Mouse (Mus musculus) limb, embryonic 13.5 days (tissue): Measurements from ENCODE around the gene Btbd3. TPM values are rescaled to one million over a fixed set of nuclear protein-coding genes. Genes with fewer than 3 reads are reported as not detected.

Source experiments
- ATAC-seq: fragments of 200-750 bp; cut with Nextera tagmentation; 2 replicates; pipeline ENCODE4 v1.8.0; 2017; ENCODE audit warnings: low read depth, moderate number of reproducible peaks, moderate TSS enrichment; ENCODE audit not compliant: low FRiP score
- H3K27ac ChIP-seq: fragments of 300-500 bp; sonication (generic); 2 replicates; pipeline ENCODE4 v1.5.1; 2015; ENCODE audit warnings: inconsistent platforms, mild to moderate bottlenecking, moderate library complexity
- H3K27me3 ChIP-seq: fragments of 300-500 bp; sonication (generic); 2 replicates; pipeline ENCODE4 v1.6.1; 2015; ENCODE audit warnings: mild to moderate bottlenecking, inconsistent platforms
- H3K36me3 ChIP-seq: fragments of 300-500 bp; sonication (generic); 2 replicates; pipeline ENCODE4 v1.6.1; 2015; ENCODE audit warnings: inconsistent platforms, mild to moderate bottlenecking, moderate library complexity
- H3K4me1 ChIP-seq: fragments of 300-500 bp; sonication (generic); 2 replicates; pipeline ENCODE4 v1.6.1; 2015; ENCODE audit warnings: inconsistent platforms
- H3K4me2 ChIP-seq: fragments of 300-500 bp; sonication (generic); replicated peaks from 2 replicates; pipeline ENCODE4 v1.6.1; 2015; ENCODE audit warnings: inconsistent platforms, mild to moderate bottlenecking, moderate library complexity
- H3K4me3 ChIP-seq: fragments of 300-500 bp; sonication (generic); 2 replicates; pipeline ENCODE4 v1.5.1; 2015; ENCODE audit warnings: moderate library complexity, mild to moderate bottlenecking, inconsistent platforms
- H3K9ac ChIP-seq: fragments of 300-500 bp; sonication (generic); 2 replicates; pipeline ENCODE4 v1.6.1; 2015; ENCODE audit warnings: mild to moderate bottlenecking, inconsistent platforms
- H3K9me3 ChIP-seq: fragments of 300-500 bp; sonication (generic); 2 replicates; pipeline ENCODE4 v1.6.1; 2016; ENCODE audit warnings: inconsistent platforms
- WGBS: fragments of 180-500 bp; shearing (Covaris S2); methylation state at CpG from one replicate; pipeline ENCODE4 v1.1.7; 2015; 5-methylcytosine and 5-hydroxymethylcytosine counted together
- polyA plus RNA-seq: library from polyadenylated mRNA; unstranded; fragments of >200 nt; fragmentation: Nextera tagmentation; extraction: Ambion mirVana; gene quantifications from 2 replicates; pipeline ENCODE4 v1.2.1, GENCODE M21; 2015

The Btbd3 gene
- polyA plus RNA-seq, 1 experiment from 2014 or later, result 23.5 TPM

GRCm38 (mm10) chr2:138337886-138338494 lies 81.6 kb downstream of the Btbd3 start:
- no peaks in the 10 kb centered on the region for H3K27me3 ChIP-seq
- peaks cover 7% of the 10 kb centered on the region; the same call in 1 of the 2 replicates for H3K4me1 ChIP-seq
- H3K36me3 ChIP-seq, result no peaks in the 10 kb centered on the region
- 80% methylated on average over 6 of the region's 6 CpGs for WGBS
- H3K4me3 ChIP-seq, result no peak overlapping the region
- H3K9ac ChIP-seq, result no peak overlapping the region
- no peaks in the 10 kb centered on the region for H3K9me3 ChIP-seq
- ATAC-seq, result no peak
- no peak overlapping the region for H3K4me2 ChIP-seq
- H3K27ac ChIP-seq, result no peak overlapping the region

DNA sequence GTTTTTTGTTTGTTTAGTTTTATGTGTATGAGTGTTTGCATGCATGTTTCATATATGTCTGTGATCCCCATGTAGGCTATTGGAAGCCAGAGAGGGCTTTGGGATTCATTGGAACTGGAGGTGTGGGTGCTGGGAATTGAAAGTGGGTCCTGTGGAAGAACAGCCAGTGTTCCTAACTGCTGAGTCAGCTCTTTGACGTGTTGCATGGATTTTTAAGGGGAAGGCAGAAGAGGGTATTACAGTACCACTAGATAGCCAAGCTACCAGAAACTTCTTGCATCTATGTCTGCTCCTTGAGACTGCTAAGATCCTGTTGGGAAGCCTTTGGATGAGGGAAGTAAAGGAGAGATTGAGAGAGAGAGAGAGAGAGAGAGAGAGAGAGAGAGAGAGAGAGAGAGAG lies 82.2 kb downstream of the Btbd3 start:
- H3K36me3 ChIP-seq, result no peaks in the 10 kb centered on the region
- ATAC-seq, result no peak
- no peak overlapping the region for H3K27ac ChIP-seq
- no peak overlapping the region for H3K4me2 ChIP-seq
- 74% methylated on average over 1 of the region's 1 CpGs for WGBS
- H3K4me3 ChIP-seq, result no peak overlapping the region
- no peak overlapping the region for H3K9ac ChIP-seq
- peaks cover 7% of the 10 kb centered on the region; the same call in 1 of the 2 replicates for H3K4me1 ChIP-seq
- no peaks in the 10 kb centered on the region for H3K9me3 ChIP-seq
- H3K27me3 ChIP-seq, result no peaks in the 10 kb centered on the region

GRCm38 (mm10) chr2:138355366-138355765 lies 99.0 kb downstream of the Btbd3 start:
- H3K9me3 ChIP-seq, result no peaks in the 10 kb centered on the region
- ATAC-seq, result no peak
- WGBS, result 83% methylated on average over 3 of the region's 3 CpGs

DNA sequence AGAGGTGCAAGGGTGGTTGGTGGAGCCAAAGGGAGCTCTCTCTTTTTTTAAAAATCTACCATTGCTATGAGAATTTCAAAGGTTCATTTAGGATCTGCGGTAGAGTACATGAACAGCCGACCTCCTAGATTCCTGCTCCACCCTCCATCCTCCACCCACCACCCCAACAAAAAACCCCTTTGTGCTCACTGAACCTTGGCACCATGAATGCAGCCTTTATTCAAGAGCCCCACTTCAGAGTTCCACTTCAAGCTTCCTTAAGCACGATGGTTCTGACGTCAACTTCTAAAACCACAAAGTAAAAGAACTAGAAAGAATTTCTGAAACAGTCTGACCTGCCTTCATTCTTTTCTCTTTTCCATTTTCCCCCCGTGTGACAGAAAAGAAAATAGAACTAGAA lies 106.1 kb downstream of the Btbd3 start:
- Histone ChIP-seq H3K4me2 (no peak overlapping the region), H3K27ac (peak overlapping the region; percentile 83), H3K36me3 (no peaks in the 10 kb centered on the region), H3K9me3 (no peaks in the 10 kb centered on the region), H3K27me3 (no peaks in the 10 kb centered on the region), H3K9ac (no peak overlapping the region), H3K4me1 (peaks cover 6% of the 10 kb centered on the region; the same call in 1 of the 2 replicates), H3K4me3 (no peak overlapping the region)
- WGBS, result 49% methylated on average over 5 of the region's 5 CpGs
- peak; percentile 79 for ATAC-seq

More at GRCm38 (mm10) chr2:138355366-138355765, 99.0 kb downstream of the Btbd3 start:
- Histone ChIP-seq H3K4me3 (no peak overlapping the region), H3K27me3 (no peaks in the 10 kb centered on the region), H3K4me2 (no peak overlapping the region), H3K4me1 (peaks cover 9% of the 10 kb centered on the region; the same call in 1 of the 2 replicates), H3K36me3 (no peaks in the 10 kb centered on the region), H3K9ac (no peak overlapping the region), H3K27ac (no peak overlapping the region)

DNA sequence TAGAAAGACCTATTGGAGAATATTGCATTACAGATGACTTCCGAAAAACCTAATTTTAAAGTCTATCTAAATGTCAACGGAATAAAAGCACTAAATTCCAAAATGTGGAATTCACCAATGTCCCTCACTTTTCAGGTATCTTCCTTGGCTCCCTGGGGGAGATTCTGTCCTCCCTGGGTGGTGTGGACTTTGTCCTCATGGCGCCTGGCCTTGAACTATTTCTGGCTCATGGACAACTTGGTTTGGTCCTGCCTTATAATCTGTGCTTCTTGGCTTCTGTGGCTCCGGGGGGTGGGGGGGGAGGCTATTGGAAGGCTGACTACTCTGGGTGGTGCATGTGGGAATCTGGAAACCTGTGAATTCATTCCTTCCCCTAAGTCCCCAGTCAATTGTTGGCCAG lies 109.0 kb downstream of the Btbd3 start:
- WGBS, result 80% methylated on average over 4 of the region's 4 CpGs
- Histone ChIP-seq H3K27me3 (no peaks in the 10 kb centered on the region), H3K36me3 (no peaks in the 10 kb centered on the region), H3K4me1 (peaks cover 8% of the 10 kb centered on the region; the same call in 1 of the 2 replicates), H3K4me2 (no peak overlapping the region), H3K9me3 (no peaks in the 10 kb centered on the region), H3K9ac (no peak overlapping the region), H3K27ac (no peak overlapping the region), H3K4me3 (no peak overlapping the region)
- no peak for ATAC-seq

GRCm38 (mm10) chr2:138374556-138374955 lies 118.2 kb downstream of the Btbd3 start:
- no peaks in the 10 kb centered on the region for H3K9me3 ChIP-seq
- ATAC-seq, result no peak
- H3K4me1 ChIP-seq, result no peaks in the 10 kb centered on the region
- no peak overlapping the region for H3K9ac ChIP-seq
- no peaks in the 10 kb centered on the region for H3K36me3 ChIP-seq
- H3K27ac ChIP-seq, result no peak overlapping the region
- WGBS, result 92% methylated on average over 5 of the region's 5 CpGs
- no peak overlapping the region for H3K4me2 ChIP-seq
- H3K27me3 ChIP-seq, result no peaks in the 10 kb centered on the region
- no peak overlapping the region for H3K4me3 ChIP-seq

- H3K4me2 ChIP-seq, result no peak overlapping the region
- H3K4me1 ChIP-seq, result no peaks in the 10 kb centered on the region
- H3K36me3 ChIP-seq, result no peaks in the 10 kb centered on the region
- H3K9ac ChIP-seq, result no peak overlapping the region
- H3K9me3 ChIP-seq, result no peaks in the 10 kb centered on the region
- no peak for ATAC-seq
- H3K27ac ChIP-seq, result no peak overlapping the region
- H3K4me3 ChIP-seq, result no peak overlapping the region
- H3K27me3 ChIP-seq, result no peaks in the 10 kb centered on the region
These were observed 122.5 kb downstream of the Btbd3 start for GRCm38 (mm10) chr2:138378855-138379254.

DNA sequence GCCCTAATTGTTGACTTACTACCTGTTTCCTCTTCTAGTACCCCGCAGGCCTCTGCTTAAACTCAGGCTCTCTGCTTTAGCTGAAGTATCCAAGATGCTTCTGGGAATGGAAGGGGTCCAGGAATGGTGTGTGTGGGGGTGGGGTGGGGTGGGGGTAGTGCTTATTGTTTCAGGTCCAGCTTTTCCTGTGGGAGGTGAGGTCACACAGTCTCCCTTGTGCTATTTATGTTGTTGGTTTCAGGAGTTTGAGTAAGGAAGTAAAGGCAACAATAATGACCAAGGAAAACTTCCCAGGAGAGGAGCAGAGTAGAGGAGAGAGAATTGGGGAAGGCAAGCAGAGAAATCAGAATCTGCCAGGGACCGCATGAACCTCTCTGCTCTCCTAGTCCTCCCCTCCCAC lies 128.4 kb downstream of the Btbd3 start:
- 62% methylated on average over 2 of the region's 2 CpGs for WGBS
- Histone ChIP-seq H3K36me3 (no peaks in the 10 kb centered on the region), H3K9me3 (no peaks in the 10 kb centered on the region), H3K4me1 (peaks cover 5% of the 10 kb centered on the region; the same call in 1 of the 2 replicates), H3K9ac (no peak overlapping the region), H3K27ac (no peak overlapping the region), H3K4me3 (no peak overlapping the region), H3K4me2 (no peak overlapping the region), H3K27me3 (no peaks in the 10 kb centered on the region)
- ATAC-seq, result no peak

- Histone ChIP-seq H3K27me3 (no peaks in the 10 kb centered on the region), H3K9ac (no peak overlapping the region), H3K4me2 (no peak overlapping the region), H3K36me3 (no peaks in the 10 kb centered on the region), H3K4me1 (peaks cover 5% of the 10 kb centered on the region; the same call in 1 of the 2 replicates), H3K27ac (no peak overlapping the region), H3K4me3 (no peak overlapping the region), H3K9me3 (no peaks in the 10 kb centered on the region)
- ATAC-seq, result no peak
- WGBS, result 78% methylated on average over 1 of the region's 1 CpGs
These were observed 132.2 kb downstream of the Btbd3 start for GRCm38 (mm10) chr2:138388591-138388990.

DNA sequence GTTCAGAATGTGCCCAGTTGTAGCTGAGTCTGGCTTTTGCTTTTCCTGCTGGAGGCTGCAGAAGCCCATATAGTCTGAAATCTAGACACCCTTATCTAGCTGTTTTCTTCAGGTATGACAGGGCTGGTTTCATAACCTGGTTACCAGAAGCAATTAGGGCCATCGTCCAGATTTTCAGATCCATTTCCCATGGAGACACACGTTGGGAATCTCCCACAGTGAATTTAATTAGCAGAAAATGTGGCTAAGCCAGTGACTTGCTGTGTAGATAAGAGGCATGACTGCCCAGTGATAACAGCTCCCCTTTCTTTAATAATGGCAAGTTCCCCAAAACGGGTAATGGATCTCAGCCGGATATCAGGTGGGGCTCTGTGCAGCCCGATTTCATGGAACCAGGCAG lies 146.7 kb downstream of the Btbd3 start:
- no peak overlapping the region for H3K4me2 ChIP-seq
- no peak for ATAC-seq
- H3K4me1 ChIP-seq, result peaks cover 7% of the 10 kb centered on the region
- 68% methylated on average over 5 of the region's 5 CpGs for WGBS
- H3K4me3 ChIP-seq, result no peak overlapping the region
- H3K36me3 ChIP-seq, result no peaks in the 10 kb centered on the region
- H3K9me3 ChIP-seq, result no peaks in the 10 kb centered on the region
- no peak overlapping the region for H3K9ac ChIP-seq
- no peaks in the 10 kb centered on the region for H3K27me3 ChIP-seq
- H3K27ac ChIP-seq, result no peak overlapping the region

DNA sequence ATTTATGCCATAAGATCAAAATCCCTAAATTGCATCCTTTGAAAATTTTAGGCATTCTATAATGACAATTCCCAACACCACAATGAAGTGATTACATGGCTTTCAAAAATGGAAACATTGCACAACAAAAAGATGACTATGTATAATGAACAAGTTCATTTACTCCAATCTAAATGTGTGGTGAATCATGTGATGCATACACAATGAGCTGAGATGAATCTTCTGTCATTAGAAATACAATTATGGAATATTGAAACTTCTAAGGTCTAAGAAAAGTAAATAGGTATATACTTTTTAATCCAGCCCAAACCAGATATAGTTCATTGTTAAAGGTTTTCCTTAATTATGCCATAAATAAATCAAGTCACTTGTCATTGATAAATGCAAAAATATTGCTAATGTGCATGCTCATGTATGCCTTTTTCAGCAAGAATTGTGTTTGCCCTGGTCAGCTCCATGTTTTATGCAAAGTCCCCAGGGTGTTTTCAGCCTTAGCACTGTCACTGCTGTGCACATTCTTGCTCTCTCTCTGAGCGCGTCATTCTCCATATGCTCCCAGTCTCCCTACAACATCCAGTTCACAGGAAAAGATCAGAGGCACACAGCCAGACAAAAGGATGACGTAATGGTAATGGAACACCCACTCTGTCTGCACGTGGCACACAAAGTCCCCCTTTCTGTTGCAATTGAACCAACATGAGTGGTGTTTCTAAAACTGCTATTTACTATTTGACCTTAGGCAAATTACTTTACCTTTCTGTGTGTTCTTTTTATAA lies 149.6 kb downstream of the Btbd3 start:
- ATAC-seq, result peak; percentile 85; the same call in 1 of the 2 replicates
- Histone ChIP-seq H3K36me3 (no peaks in the 10 kb centered on the region), H3K4me1 (peaks cover 4% of the 10 kb centered on the region), H3K27ac (no peak overlapping the region), H3K9me3 (no peaks in the 10 kb centered on the region), H3K9ac (no peak overlapping the region), H3K27me3 (no peaks in the 10 kb centered on the region), H3K4me3 (no peak overlapping the region), H3K4me2 (no peak overlapping the region)
- 17% methylated on average over 4 of the region's 4 CpGs for WGBS

- ATAC-seq, result no peak
- H3K4me2 ChIP-seq, result no peak overlapping the region
- no peaks in the 10 kb centered on the region for H3K36me3 ChIP-seq
- no peak overlapping the region for H3K4me3 ChIP-seq
- peaks cover 6% of the 10 kb centered on the region for H3K4me1 ChIP-seq
- H3K27ac ChIP-seq, result no peak overlapping the region
- no peaks in the 10 kb centered on the region for H3K9me3 ChIP-seq
- H3K27me3 ChIP-seq, result no peaks in the 10 kb centered on the region
- no peak overlapping the region for H3K9ac ChIP-seq
These were observed 150.3 kb downstream of the Btbd3 start for GRCm38 (mm10) chr2:138406703-138407102.
